Mouse (Mus musculus): ENCODE results near the gene Kirrel.

Gene Kirrel

DNA sequence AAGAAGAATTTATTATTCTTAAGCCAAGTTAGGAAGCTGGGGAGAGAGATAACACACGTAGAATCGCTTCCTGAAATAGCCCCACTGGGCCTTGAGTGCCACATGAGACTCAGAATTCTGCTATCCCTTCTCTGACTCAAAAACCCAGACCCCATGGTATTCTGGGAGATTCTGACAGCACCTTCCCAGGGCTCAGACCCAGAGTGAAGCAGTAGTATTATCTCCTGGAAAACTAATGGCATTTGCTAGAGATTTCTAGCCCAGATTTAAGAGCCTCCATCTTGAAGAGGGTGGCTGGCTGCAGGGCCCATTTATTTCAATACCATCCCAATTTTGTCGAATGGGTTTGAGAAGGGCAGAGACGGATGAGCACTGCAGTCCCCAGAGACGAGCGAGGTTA lies 6.9 kb downstream of the Kirrel start:
- no peak for DNase-seq (ENCODE audit: low spot score)

DNA sequence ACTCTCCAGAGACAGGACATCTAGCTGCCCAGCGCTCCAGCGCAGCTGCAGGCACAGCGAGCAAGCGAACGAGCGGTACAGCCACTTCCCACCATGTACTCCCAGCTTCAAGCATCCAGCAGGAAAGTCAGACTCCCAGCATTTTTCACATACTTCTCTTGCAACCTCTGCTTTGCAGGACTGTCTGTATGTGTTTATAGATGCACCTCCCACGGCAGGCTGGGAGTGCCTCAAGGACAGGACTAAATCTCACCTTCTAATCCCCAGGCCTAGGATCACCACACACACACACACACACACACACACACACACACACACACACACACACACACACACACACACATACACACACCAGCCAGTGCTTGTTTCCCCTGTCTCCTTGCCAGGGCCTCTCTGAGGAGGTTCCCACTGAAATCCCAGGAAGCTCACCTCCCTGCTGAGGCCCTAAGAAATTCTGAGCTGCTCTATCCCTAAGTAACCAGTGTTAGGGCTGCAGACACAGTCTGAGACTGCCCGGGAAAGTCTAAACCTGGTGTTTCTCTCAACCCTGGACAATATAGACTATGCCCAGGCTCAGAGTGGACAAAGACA lies 9.2 kb downstream of the Kirrel start:
- no peak for DNase-seq (ENCODE audit: low spot score)

DNA sequence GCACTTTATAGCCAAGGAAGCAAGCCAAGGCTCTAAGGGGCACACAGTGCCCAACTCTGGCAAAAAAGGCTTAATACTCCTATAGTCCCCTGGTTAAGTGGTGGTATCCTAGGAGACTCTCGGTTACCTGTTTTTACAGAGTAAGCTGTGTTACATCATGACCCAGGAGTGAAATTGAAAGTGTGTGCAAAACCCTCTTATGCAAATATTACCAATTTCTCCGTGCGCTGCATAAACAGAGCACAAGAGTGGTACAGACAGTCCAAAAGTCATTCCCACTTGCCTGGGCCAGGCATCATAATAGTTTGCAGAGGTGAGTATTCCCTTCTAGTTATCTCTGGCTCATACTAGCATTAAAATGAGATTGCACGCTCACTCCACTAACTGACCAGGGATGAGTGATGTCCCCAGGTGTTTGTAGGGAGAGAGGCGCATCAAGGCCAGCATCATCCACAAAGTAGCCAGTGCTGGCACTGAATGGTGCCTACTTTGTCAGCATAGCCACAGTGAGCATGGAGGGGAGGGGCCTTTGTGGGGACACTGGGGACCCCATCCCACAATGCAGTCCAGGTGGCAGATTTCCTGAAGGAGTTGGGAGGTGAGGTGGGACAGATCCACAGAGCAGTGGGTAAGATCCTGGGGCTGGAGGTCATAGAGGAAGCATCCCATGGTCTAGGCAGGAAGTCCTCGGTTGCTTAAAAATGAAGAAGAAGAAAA lies 10.3 kb downstream of the Kirrel start:
- DNase-seq (ENCODE audit: low spot score): no peak

DNA sequence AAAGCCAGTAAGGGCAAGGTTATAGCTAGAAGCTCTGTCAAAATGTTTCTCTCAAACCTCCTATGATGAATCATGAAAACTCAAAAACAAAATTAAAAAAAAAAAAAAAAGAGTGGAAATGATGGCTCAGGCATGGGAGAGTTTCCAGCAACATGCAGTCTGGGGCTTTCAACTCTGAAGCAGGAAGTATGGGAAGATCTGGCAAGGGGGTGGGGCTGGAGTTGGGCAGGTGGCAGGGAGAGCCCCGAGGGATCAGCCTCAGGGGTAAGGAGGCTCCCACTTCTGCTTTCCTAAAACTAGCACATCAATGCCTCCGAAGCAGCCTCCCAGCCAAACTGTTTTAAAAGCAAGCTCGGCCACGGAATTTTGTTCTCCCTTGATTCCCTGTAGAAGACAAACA lies 11.4 kb downstream of the Kirrel start:
- DNase-seq (ENCODE audit: low spot score): no peak

DNA sequence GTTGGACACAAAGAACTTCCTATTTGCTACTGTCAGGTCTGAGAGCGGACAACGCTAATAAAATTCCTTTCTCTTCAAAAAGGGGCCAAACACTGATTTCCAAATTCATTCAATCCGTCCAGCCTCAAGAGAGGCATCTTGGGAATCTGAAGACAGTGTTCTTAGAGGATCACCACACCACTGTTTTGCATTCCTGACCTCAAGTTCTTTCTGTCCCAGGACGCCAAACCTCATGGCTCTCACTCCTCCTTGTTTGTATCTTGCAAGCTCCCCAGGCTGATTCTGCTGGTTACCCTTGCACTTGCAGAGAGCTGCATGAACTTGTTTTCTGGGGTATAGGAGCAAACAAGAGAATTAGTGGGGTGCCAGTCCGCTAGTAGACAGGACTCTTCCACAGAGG lies 12.2 kb downstream of the Kirrel start:
- no peak for DNase-seq (ENCODE audit: low spot score)

DNA sequence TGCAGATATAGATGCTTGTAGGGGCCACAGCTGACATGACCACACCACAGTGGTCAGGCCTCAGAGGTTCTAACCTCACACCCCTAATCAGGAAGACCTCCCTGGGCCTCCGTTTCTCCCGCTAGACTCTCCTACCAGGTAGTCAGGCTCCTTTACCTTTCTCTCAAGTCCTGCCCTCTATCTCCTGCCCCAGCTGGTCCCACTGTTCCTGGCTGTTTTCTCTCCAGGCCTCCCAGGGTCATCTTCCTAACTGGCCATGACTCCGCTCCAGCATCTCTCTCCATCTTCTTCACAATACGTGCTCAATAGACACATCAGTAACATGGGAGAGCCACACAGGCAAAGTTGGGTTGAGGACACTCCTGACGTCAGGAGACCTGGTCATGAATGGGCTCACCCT lies 12.9 kb downstream of the Kirrel start:
- no peak for DNase-seq (ENCODE audit: low spot score)

DNA sequence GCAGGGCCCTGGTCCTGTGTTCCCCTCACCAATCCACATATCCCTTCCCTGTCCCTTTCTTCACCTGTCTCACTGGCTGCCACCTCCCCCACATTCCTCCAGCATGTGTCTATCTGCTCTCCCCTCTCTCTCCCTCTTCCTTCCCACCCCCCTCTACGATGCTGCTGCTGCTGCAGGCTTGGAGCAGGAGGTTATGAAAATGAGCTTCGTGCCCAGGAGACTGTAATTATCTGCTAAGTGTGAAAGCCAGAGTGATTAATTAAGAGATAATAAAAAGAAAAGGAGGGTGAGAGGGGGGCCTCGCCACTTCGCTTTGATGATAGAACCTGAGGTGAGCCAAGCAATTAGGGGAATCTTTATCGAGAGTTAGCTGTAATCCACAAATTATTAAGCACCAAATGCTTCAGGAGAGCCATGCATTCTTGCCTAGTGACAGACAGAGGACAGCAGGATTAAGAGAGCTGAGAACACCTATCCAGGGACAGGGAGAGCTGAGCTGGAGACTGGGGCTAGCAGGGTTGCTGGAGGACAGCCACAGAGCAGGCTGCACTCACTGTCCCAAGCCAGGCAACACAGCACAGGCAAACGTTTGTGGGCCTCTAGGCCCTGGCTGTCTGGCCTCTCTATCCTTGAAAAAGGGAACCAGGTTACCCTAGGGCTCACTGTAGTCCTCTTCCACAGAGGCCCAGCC lies 13.6 kb downstream of the Kirrel start:
- DNase-seq (ENCODE audit: low spot score): no peak

DNA sequence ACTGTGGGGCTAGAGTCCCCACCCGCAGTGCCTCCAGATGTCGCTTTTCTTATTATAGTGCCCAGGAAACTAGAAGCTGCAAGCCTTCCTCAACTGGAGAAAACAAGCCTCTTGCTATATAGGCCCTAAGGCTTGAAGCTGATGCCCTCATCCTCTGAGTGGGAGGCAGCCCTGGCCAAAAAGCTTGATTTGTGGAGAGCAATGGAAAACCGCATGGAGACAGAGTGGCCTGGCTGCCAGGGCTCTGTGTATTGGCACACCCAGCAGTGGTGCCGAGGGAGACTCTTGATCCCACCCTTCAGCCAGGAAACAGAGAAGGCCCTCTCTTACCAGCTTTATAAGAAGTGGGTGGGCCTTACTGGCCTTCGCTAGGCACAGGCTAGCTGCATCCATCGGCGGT lies 15.4 kb downstream of the Kirrel start:
- DNase-seq (ENCODE audit: low spot score): no peak

DNA sequence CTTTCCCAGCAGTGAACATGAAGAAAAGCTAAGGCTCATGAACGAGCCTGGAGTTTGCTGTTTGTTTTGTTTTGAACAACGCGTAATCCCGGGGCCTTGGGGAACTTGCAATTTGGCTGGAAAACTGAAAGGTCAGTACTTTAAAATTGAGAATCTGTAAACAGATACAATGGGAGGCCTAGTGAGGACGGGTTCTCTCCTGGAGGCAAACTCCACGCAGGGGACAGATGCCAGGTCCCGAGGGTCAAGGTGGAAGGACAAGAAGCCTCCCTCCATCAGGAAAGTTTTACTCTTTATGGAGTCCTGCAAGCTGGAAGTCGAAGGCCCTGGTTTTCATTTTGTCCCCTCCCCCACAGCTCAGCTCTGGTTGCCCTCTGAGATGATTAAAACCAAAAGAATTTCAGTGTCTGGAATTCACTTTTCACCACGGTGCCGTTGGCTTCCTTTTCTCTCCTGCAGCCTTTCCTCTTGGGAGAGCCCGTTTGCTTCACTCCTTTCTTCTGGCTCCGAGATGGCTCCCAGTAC lies 16.7 kb downstream of the Kirrel start:
- DNase-seq (ENCODE audit: low spot score): peak; percentile 55

DNA sequence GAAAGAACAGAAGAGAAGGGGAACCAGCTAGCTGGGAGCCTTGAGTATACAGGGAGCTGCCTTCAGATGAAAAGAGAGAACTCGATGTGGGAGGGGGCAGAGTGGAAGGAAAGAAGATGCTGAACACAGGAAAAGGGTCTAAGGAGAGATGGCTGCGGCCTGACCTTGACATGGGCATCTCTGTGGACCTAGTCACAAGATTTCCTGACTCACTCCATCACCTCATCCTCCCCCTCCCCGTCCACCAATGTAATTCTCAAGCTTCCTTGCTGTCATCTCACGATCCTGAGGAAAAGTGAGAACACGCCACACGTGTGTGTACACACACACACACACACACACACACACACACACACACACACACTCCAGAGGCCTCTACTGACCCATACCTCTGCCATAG lies 17.2 kb downstream of the Kirrel start:
- no peak for DNase-seq (ENCODE audit: low spot score)

DNA sequence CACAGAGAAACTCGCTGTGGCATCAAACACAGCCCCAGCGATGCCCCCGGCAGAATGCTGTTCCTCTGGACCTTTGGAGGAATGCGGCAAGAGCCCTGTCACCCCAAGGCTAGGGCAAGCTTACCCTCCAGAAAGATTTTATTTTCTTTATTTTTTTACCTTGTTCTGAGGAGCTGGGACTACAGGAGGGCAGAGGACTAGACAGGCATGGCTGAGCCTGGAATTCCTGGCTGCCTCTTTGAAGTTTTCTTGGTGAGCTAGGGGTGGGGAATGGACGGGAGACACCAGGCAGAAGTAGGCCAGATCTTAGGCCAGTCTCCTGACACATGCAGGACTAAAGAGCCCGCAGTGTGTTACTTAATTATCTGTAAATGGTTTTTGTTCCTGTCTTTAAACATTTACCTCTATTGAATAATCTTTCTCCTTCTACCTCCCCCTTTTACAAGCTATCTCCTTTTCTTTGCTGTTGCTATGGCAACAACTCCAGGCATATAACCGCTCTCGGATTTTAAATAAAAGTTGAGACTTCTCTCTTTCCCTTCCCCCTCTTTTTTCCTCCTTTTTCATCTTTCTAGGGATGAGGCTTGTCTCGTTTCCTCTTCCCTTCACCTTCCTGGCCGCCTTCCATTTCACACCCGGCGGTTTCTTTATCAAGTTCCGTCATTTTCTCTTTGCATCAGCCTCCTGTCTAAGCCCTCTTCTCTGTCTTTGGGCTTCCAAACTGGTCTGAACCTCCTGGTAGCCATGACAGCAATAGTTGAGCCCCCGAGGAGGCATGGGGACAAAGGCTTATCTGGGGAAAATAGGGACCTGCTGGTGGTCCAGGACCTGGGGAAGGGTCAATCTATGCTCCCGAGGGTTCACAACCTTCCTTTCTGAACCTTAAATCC lies 19.9 kb downstream of the Kirrel start:
- no peak for DNase-seq (ENCODE audit: low spot score)

DNA sequence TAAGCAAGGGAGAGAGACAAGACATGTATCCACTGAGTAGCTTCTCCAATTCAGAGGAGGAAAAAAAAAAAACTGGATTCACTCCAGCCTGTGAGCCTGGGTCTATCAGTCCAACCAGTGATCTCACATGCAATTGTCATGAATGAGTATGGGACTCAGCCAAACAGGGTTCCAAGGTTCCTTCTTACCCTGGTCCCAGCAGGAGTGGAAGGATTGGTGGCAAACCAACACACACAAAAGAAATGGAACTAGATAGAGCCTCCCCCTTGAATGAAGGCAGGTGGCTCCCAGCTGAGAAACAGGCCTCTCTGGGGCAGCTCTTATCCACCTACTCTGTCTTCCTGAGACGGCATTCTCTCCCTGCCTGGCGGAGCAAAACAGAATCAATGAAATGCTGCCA lies 21.5 kb downstream of the Kirrel start:
- DNase-seq (ENCODE audit: low spot score): no peak

DNA sequence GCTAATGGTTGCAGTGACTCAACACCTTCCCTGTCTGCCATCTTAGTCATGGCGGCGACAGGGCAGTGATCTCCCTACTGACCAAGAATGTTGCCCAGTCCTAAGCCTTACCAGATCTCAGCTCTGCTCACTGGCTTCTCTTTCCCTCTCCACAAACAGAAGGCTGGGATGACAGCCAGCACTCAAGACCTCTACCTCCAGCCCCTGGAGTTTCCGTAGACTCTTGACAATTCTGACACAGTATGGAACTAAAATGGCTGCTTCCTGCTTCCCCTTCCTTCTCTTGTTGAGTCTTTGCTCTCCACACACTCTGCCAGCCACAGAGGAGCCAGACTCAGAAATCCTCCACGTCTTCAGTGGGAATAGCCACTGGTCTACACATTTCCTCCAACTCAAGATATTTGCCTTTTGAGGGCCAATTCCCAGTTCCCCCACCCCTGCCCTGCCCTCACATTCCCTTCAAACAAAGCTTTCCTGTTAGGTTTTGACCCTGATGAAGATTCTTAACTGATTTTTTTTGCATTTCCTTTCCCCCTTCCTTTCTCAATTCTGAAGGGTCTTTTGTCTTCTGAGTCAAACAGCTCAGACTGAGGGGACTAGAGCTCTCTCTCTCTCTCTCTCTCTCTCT lies 22.3 kb downstream of the Kirrel start:
- no peak for DNase-seq (ENCODE audit: low spot score)

DNA sequence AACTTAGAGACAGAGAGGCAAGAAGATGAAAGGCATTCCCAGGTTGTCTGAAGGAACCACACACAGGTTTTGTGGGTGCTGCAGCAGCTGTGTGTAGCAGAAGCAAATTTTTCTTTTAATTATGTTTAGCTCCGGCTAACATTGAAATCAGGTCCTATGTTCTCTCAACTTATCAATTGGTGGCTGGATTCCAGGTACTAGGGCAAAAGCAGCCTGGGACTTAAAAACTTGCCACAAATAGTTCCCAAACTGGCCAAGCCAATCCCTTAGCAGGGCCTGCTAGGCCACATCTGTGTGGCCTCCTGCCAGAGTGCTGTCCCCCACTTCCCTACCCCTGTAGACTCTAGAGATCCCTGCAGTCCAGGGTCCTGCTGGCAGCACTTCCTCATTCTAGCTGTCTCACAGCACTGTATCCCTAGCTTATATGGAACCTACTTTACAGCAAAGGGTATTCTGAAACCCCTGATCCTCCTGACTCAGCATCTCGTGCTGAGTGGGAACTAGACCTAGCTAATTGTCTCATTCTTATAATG lies 23.2 kb downstream of the Kirrel start:
- DNase-seq (ENCODE audit: low spot score): no peak

DNA sequence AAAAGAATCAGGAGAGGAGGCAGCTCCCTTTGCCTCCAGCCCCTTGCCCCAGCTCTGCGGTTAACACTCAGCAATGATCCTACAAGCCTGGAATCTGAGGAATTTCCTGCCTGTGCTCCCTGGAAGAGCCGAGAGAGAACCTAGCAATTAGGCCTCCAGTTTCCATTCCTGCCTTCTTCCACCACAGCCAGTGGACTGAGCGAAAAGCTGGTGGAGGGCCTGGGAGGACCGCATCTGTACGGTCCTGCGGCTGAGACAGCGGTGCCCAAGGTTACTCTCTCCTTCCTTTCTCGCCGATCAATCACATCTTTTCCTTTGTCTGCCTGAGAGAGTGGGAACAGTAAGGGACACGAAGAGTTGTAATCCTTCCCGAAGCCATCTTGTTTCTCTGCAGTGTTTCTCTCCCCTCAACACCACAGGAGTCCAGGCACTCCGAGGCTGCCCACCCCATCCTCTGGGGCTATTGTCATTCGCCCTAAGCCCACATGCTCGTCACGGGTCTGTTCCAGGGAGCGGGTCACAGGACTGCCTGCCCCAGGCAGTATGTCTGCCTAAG lies 23.8 kb downstream of the Kirrel start:
- peak; percentile 24 for DNase-seq (ENCODE audit: low spot score)

DNA sequence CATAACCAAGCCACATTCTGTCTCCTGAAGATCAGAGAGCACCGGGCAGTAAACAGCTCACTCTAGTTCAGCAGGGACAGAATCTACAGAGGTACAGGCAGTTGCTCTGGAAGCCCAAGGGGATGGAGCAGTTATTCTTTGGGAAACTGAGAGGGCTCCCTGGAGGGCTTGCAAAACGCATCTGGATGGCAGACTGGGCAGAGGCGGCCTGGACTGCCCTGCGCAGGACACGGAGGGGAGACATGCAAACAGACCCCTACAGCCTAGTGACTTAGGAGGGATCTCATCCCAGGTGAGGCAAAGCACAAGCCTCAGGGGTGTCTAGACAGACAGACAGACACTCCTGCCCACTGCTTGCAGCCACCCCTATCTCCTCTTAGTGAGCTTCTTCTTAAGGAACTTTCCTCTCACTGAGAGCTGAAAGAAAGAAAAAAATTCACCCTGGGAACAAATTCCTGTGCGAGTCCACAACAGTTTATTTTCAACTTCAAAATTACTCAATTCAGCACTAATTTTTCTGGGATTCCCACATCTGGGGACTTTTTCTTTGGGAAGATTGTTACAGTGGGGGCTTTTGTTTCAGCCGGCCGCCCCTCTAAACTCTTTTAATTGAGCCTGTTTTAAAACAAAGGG lies 24.4 kb downstream of the Kirrel start:
- no peak for DNase-seq (ENCODE audit: low spot score)

DNA sequence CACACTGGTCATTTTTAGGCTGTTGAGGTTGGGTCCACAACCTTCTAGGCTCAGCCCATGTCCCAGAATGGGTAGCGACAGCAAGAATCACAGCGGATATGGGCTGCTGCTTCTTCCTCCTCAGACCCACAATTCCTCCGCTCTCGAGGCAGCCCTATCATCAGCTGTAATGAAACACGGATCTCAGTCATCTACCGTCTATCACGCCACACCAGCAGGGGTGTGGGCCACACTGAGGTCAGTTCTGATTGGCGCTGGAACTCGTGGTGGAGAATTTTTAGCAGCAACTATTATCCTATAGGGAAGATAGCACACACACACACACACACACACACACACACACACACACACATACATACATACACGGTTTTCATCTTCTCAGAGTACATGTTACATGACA lies 25.1 kb downstream of the Kirrel start:
- DNase-seq (ENCODE audit: low spot score): no peak

DNA sequence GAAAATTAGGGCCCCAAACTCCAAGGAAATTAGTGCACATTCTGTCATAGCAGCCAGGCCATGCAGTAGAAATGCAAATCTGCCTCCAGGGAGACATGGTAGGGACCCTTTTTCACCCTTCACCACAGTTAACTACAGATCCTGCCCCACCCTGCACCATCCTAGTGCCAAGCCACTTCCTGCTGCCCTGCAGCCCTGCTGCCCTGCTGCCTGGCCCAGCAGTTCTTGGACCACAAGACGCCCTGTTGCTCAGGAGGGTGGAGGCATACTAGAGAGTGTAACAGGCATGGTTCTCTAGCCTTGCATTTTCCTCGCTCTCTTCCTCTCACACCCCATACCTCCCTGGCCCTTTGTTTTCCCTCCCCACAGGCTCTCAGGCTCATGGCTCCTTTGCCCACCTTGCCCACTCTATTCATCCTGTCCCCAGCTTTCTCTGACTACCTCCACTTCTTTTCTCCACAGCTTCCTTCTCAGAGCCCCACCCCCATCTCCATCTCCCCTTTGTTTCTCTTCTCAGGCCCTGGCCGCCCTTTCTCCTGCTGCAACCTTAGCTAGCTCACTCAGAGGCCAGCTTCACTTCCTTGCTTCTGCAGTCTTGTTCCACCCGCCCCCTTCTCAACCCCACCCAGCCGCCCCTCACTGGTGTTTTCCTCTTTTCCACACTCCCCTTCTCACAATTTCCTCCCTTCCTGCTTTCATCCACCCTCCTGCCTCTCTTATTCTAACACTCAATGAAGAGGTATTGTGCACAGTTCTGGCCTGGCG lies 29.9 kb downstream of the Kirrel start:
- no peak for DNase-seq (ENCODE audit: low spot score)

DNA sequence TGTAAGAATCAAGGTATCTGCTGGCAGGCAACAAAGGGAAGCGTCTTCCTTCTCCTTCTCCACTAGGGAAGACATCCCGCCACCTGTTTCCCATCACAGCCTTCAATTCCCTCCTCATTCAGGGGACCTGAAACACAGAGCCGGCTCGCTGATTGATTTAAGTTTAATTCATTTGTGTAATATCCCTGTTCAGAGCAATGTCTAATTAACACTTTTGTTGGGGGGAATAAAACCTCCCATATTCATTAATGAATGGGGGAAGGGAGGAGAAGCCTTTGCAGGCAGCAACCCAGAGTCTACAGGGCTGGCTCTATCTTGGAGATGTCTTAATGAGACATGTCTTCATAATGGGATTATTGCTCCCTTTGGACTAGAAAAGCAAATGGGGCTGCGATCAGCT lies 34.3 kb downstream of the Kirrel start:
- DNase-seq (ENCODE audit: low spot score): no peak

DNA sequence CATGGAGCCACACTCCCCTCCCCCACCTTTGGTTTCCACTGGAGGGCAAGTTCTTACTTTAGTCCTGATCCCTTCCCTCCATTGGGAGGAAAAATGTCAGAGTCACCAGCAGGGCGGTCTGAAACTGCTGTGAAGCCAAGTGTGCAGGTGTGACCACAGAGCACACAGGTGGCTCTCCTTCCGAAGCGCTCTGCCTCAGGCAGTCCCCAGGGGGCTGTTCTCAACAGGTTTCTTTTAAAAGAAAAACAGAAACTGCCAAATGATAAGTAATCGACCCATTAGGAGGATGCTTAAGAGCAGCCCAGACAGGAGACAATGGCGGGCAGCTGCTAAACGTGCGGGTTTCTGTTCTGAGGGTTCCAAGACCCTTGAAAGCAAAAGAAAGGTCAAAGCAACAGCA lies 37.8 kb downstream of the Kirrel start:
- no peak for DNase-seq (ENCODE audit: low spot score)

Data from ovary, postnatal 36 days (tissue).